ENCODE assay signal across 19 mouse cellular contexts in the genomic region with DNA sequence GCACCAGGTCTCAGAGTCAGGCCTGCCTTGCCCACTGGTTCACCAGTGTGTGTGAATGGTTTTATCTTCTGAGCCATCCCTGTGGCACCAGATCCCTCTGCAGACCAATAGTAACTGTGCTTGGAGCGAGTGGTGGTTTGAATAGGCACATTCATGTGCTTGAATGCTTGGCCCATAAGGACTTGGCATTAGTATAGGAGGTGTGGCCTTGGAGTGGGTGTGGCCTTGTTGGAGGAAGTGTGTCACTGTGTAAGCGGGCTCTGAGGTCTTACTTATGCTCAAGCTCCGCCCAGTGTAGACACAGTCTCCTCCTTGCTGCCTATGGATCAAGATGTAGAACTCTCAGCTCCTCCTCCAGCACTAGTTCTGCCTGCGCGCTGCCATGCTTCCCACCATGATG. TPM values are rescaled to one million over a fixed set of nuclear protein-coding genes. Genes with fewer than 3 reads are reported as not detected.
DNase-seq lines count a peak whose midpoint lies in the region; ATAC-seq and TF ChIP-seq lines count a peak whose summit lies in the region.
"Had no signal": no experiment of that assay in that cellular context is flagged by ENCODE, and none has a peak within 500 bp of the region (broad histone marks: within the 10 kb centered on the region; RNA-seq: fewer than 3 reads in every experiment).

No protein-coding gene starts in this region.

- H3K9ac ChIP-seq in hindbrain, postnatal 0 days (replicated peaks; ENCODE audit: low read length) = no peak overlapping the region
- H3K9ac ChIP-seq in hindbrain, embryonic 14.5 days = no peak overlapping the region
- H3K9ac ChIP-seq in neural tube, embryonic 13.5 days = no peak overlapping the region
- H3K9ac ChIP-seq in neural tube, embryonic 15.5 days (replicated peaks) = no peak overlapping the region
- H3K9ac ChIP-seq: hindbrain, embryonic 15.5 days; liver, embryonic 14.5 days had no signal

- no peaks in the 10 kb centered on the region for H3K4me1 ChIP-seq in hindbrain, postnatal 0 days (ENCODE audit: insufficient read depth, low read length)
- H3K4me1 ChIP-seq in hindbrain, embryonic 14.5 days (replicated peaks; ENCODE audit: control insufficient read depth, insufficient read depth, low read length) = 0 out of 2 replicates have a peak, but pooled peaks cover 5% of the 10 kb centered on the region
- peaks cover 9% of the 10 kb centered on the region for H3K4me1 ChIP-seq in neural tube, embryonic 13.5 days (replicated peaks)
- H3K4me1 ChIP-seq in neural tube, embryonic 15.5 days = peaks cover 8% of the 10 kb centered on the region; the same call in 1 of the 2 replicates

- no peak overlapping the region for H3K4me2 ChIP-seq in hindbrain, postnatal 0 days (ENCODE audit: low read depth, low read length)
- no peak overlapping the region for H3K4me2 ChIP-seq in hindbrain, embryonic 14.5 days (replicated peaks)
- H3K4me2 ChIP-seq in neural tube, embryonic 13.5 days = no peak overlapping the region
- H3K4me2 ChIP-seq in neural tube, embryonic 15.5 days = no peak overlapping the region
- H3K4me2 ChIP-seq: hindbrain, embryonic 15.5 days had no signal

- H3K4me3 ChIP-seq in hindbrain, postnatal 0 days (ENCODE audit: low read length) = no peak overlapping the region
- H3K4me3 ChIP-seq in hindbrain, embryonic 14.5 days (replicated peaks; ENCODE audit: low read length) = no peak overlapping the region
- no peak overlapping the region for H3K4me3 ChIP-seq in neural tube, embryonic 13.5 days
- H3K4me3 ChIP-seq in neural tube, embryonic 15.5 days (replicated peaks) = no peak overlapping the region
- H3K4me3 ChIP-seq: erythroblast, embryonic 14.5 days; hindbrain, embryonic 15.5 days had no signal

- no peak for DNase-seq in hindbrain, postnatal 0 days (ENCODE audit: low spot score)
- DNase-seq in hindbrain, embryonic 14.5 days (ENCODE audit: low spot score) = no peak
- DNase-seq in NIH3T3 (ENCODE audit: low read depth) = peak; percentile 54
- no peak for DNase-seq in left cerebral cortex, adult 11 months (ENCODE audit: low spot score)
- no peak for DNase-seq in thymus, adult 18-20 months
- DNase-seq: cerebellum, adult 9-10 months; kidney, adult 9 months had no signal

- 79% methylated on average over 5 of the region's 5 CpGs for WGBS in hindbrain, postnatal 0 days
- WGBS in hindbrain, embryonic 14.5 days = 87% methylated on average over 5 of the region's 5 CpGs
- 84% methylated on average over 5 of the region's 5 CpGs for WGBS in neural tube, embryonic 13.5 days
- WGBS in neural tube, embryonic 15.5 days = 85% methylated on average over 5 of the region's 5 CpGs

- no peaks in the 10 kb centered on the region for H3K27me3 ChIP-seq in hindbrain, postnatal 0 days (ENCODE audit: insufficient read depth, low read length)
- no peaks in the 10 kb centered on the region for H3K27me3 ChIP-seq in hindbrain, embryonic 14.5 days (ENCODE audit: control insufficient read depth, insufficient read depth, low read length)
- H3K27me3 ChIP-seq in neural tube, embryonic 13.5 days = no peaks in the 10 kb centered on the region
- no peaks in the 10 kb centered on the region for H3K27me3 ChIP-seq in neural tube, embryonic 15.5 days (replicated peaks)
- H3K27me3 ChIP-seq: hindbrain, embryonic 15.5 days had no signal

- peak overlapping the region; percentile 58; the same call in 1 of the 2 replicates for H3K27ac ChIP-seq in hindbrain, postnatal 0 days
- no peak overlapping the region for H3K27ac ChIP-seq in hindbrain, embryonic 14.5 days
- H3K27ac ChIP-seq in neural tube, embryonic 13.5 days (replicated peaks) = no peak overlapping the region
- H3K27ac ChIP-seq in neural tube, embryonic 15.5 days (replicated peaks) = no peak overlapping the region
- H3K27ac ChIP-seq: liver, embryonic 14.5 days had no signal

- ATAC-seq in hindbrain, postnatal 0 days = no peak; the same call in 1 of the 2 replicates
- ATAC-seq in hindbrain, embryonic 14.5 days (ENCODE audit: low FRiP score) = no peak
- ATAC-seq in neural tube, embryonic 13.5 days (ENCODE audit: low read depth) = peak; percentile 28; the same call in 1 of the 2 replicates
- ATAC-seq in neural tube, embryonic 15.5 days (ENCODE audit: low FRiP score) = no peak
- 0 out of 2 replicates have a peak, but pooled peaks have one; percentile 39 for ATAC-seq in megakaryocyte-erythroid progenitor cell, adult 5-6 weeks (replicated peaks; ENCODE audit: low FRiP score, low TSS enrichment, poor library complexity, severe bottlenecking)
- ATAC-seq: activated CD4-positive, CD25-positive, alpha-beta regulatory T cell, adult 4 months had no signal

- H3K36me3 ChIP-seq in hindbrain, postnatal 0 days (ENCODE audit: insufficient read depth, low read length) = no peaks in the 10 kb centered on the region
- H3K36me3 ChIP-seq in hindbrain, embryonic 14.5 days (replicated peaks; ENCODE audit: control insufficient read depth, insufficient read depth) = no peaks in the 10 kb centered on the region
- H3K36me3 ChIP-seq in neural tube, embryonic 13.5 days = no peaks in the 10 kb centered on the region
- H3K36me3 ChIP-seq in neural tube, embryonic 15.5 days = no peaks in the 10 kb centered on the region
- H3K36me3 ChIP-seq: hindbrain, embryonic 15.5 days had no signal

- H3K9me3 ChIP-seq in hindbrain, postnatal 0 days (ENCODE audit: low read length) = no peaks in the 10 kb centered on the region
- H3K9me3 ChIP-seq in hindbrain, embryonic 14.5 days (ENCODE audit: control insufficient read depth, low read length) = no peaks in the 10 kb centered on the region
- H3K9me3 ChIP-seq in neural tube, embryonic 13.5 days = no peaks in the 10 kb centered on the region
- H3K9me3 ChIP-seq in neural tube, embryonic 15.5 days (replicated peaks) = no peaks in the 10 kb centered on the region
- H3K9me3 ChIP-seq: hindbrain, embryonic 15.5 days had no signal

- no peak for TF ChIP-seq CTCF in hindbrain, postnatal 0 days (IDR thresholded peaks at IDR 0.05; ENCODE audit: low read depth)

RNA-seq across cellular contexts. Expression of a gene that starts 10.1 kb away (rescaled TPM):
- total RNA-seq in hindbrain, postnatal 0 days (2014; rRNA removed) = 8.3 and 10.8 TPM in 2 replicates
- polyA plus RNA-seq in hindbrain, postnatal 0 days (2015; fragmentation: Nextera tagmentation; extraction: Ambion mirVana) = 1.8 and 1.9 TPM in 2 replicates
- polyA plus RNA-seq in hindbrain, embryonic 14.5 days (2014; fragmentation: Nextera tagmentation; extraction: Ambion mirVana) = 1.4 and 1.5 TPM in 2 replicates
- 0.65 and 1.1 TPM in 2 replicates for polyA plus RNA-seq in neural tube, embryonic 13.5 days (2015; fragmentation: Nextera tagmentation; extraction: Ambion mirVana)
- polyA plus RNA-seq in neural tube, embryonic 15.5 days (2015; fragmentation: Nextera tagmentation; extraction: Ambion mirVana) = 2.0 and 2.1 TPM in 2 replicates
- 0.17 TPM in 1 of 2 replicates, not detected in the other for total RNA-seq in megakaryocyte-erythroid progenitor cell, adult 5-6 weeks (2014; fragmentation: Nextera tagmentation)
- total RNA-seq in megakaryocyte-erythroid progenitor cell, adult 5-6 weeks (2017) = 0.38 TPM in 1 of 2 replicates, not detected in the other

RNA-seq across cellular contexts. Expression of a gene that starts 10.5 kb away (rescaled TPM):
- 20.0 and 22.6 TPM in 2 replicates for total RNA-seq in hindbrain, postnatal 0 days (2014; rRNA removed)
- polyA plus RNA-seq in hindbrain, postnatal 0 days (2015; fragmentation: Nextera tagmentation; extraction: Ambion mirVana) = 15.0 and 16.4 TPM in 2 replicates
- 15.2 TPM in 2 replicates for polyA plus RNA-seq in hindbrain, embryonic 14.5 days (2014; fragmentation: Nextera tagmentation; extraction: Ambion mirVana)
- polyA plus RNA-seq in neural tube, embryonic 13.5 days (2015; fragmentation: Nextera tagmentation; extraction: Ambion mirVana) = 19.4 and 20.4 TPM in 2 replicates
- 18.6 and 21.5 TPM in 2 replicates for polyA plus RNA-seq in neural tube, embryonic 15.5 days (2015; fragmentation: Nextera tagmentation; extraction: Ambion mirVana)
- 17.0 and 18.6 TPM in 2 replicates for total RNA-seq in megakaryocyte-erythroid progenitor cell, adult 5-6 weeks (2014; fragmentation: Nextera tagmentation)
- total RNA-seq in megakaryocyte-erythroid progenitor cell, adult 5-6 weeks (2017) = 5.9 and 20.8 TPM in 2 replicates

RNA-seq across cellular contexts. Expression of a gene that starts 19.6 kb away (rescaled TPM):
- 0.36 and 0.99 TPM in 2 replicates for total RNA-seq in hindbrain, postnatal 0 days (2014; rRNA removed)
- 0.20 and 0.34 TPM in 2 replicates for polyA plus RNA-seq in hindbrain, postnatal 0 days (2015; fragmentation: Nextera tagmentation; extraction: Ambion mirVana)
- polyA plus RNA-seq in hindbrain, embryonic 14.5 days (2014; fragmentation: Nextera tagmentation; extraction: Ambion mirVana) = 0.08 and 0.14 TPM in 2 replicates
- polyA plus RNA-seq in neural tube, embryonic 13.5 days (2015; fragmentation: Nextera tagmentation; extraction: Ambion mirVana) = not detected in 2 replicates
- 0.15 and 0.26 TPM in 2 replicates for polyA plus RNA-seq in neural tube, embryonic 15.5 days (2015; fragmentation: Nextera tagmentation; extraction: Ambion mirVana)
- not detected in 2 replicates for total RNA-seq in megakaryocyte-erythroid progenitor cell, adult 5-6 weeks (2014; fragmentation: Nextera tagmentation)
- not detected in 2 replicates for total RNA-seq in megakaryocyte-erythroid progenitor cell, adult 5-6 weeks (2017)
- total RNA-seq: gastrocnemius, postnatal 4 days had no signal
- polyA plus RNA-seq: activated CD4-positive, CD25-positive, alpha-beta regulatory T cell, adult 4 months; erythroblast, embryonic 14.5 days; heart, embryonic 16.5 days; liver, embryonic 14.5 days; urinary bladder, adult 2 months had no signal

RNA-seq across cellular contexts. Expression of a gene that starts 20.3 kb away (rescaled TPM):
- 6.9 and 7.1 TPM in 2 replicates for total RNA-seq in hindbrain, postnatal 0 days (2014; rRNA removed)
- polyA plus RNA-seq in hindbrain, postnatal 0 days (2015; fragmentation: Nextera tagmentation; extraction: Ambion mirVana) = 1.0 and 1.1 TPM in 2 replicates
- polyA plus RNA-seq in hindbrain, embryonic 14.5 days (2014; fragmentation: Nextera tagmentation; extraction: Ambion mirVana) = 0.33 and 0.35 TPM in 2 replicates
- 0.55 and 0.57 TPM in 2 replicates for polyA plus RNA-seq in neural tube, embryonic 13.5 days (2015; fragmentation: Nextera tagmentation; extraction: Ambion mirVana)
- 0.34 and 0.44 TPM in 2 replicates for polyA plus RNA-seq in neural tube, embryonic 15.5 days (2015; fragmentation: Nextera tagmentation; extraction: Ambion mirVana)
- total RNA-seq in megakaryocyte-erythroid progenitor cell, adult 5-6 weeks (2014; fragmentation: Nextera tagmentation) = not detected in 2 replicates
- not detected in 2 replicates for total RNA-seq in megakaryocyte-erythroid progenitor cell, adult 5-6 weeks (2017)
- total RNA-seq: gastrocnemius, postnatal 4 days had no signal
- polyA plus RNA-seq: activated CD4-positive, CD25-positive, alpha-beta regulatory T cell, adult 4 months; stomach, embryonic 16.5 days had no signal

RNA-seq across cellular contexts. Expression of a gene that starts 34.5 kb away (rescaled TPM):
- 0.37 and 0.47 TPM in 2 replicates for total RNA-seq in hindbrain, postnatal 0 days (2014; rRNA removed)
- 0.10 and 0.13 TPM in 2 replicates for polyA plus RNA-seq in hindbrain, postnatal 0 days (2015; fragmentation: Nextera tagmentation; extraction: Ambion mirVana)
- polyA plus RNA-seq in hindbrain, embryonic 14.5 days (2014; fragmentation: Nextera tagmentation; extraction: Ambion mirVana) = 0.15 TPM in 1 of 2 replicates, not detected in the other
- 0.14 and 0.18 TPM in 2 replicates for polyA plus RNA-seq in neural tube, embryonic 13.5 days (2015; fragmentation: Nextera tagmentation; extraction: Ambion mirVana)
- polyA plus RNA-seq in neural tube, embryonic 15.5 days (2015; fragmentation: Nextera tagmentation; extraction: Ambion mirVana) = 0.09 and 0.14 TPM in 2 replicates
- total RNA-seq in megakaryocyte-erythroid progenitor cell, adult 5-6 weeks (2014; fragmentation: Nextera tagmentation) = not detected in 2 replicates
- total RNA-seq in megakaryocyte-erythroid progenitor cell, adult 5-6 weeks (2017) = not detected in 2 replicates
- total RNA-seq: ES-E14; gastrocnemius, postnatal 4 days had no signal
- polyA plus RNA-seq: activated CD4-positive, CD25-positive, alpha-beta regulatory T cell, adult 4 months; erythroblast, embryonic 14.5 days; urinary bladder, adult 2 months had no signal

Comparison
In these comparisons a context has a peak if more than half of its experiments do, and no peak if none do; other contexts are left out.
1. ATAC-seq: peak in neural tube, embryonic 13.5 days (single experiment) and megakaryocyte-erythroid progenitor cell, adult 5-6 weeks (single experiment); none in hindbrain, postnatal 0 days (single experiment), hindbrain, embryonic 14.5 days (single experiment) and neural tube, embryonic 15.5 days (single experiment).